Mouse (Mus musculus): ENCODE measurements around the gene Vezt.
A peak's percentile ranks its signal among the peaks of the same experiment; 100 is the strongest.

Gene Vezt

DNA sequence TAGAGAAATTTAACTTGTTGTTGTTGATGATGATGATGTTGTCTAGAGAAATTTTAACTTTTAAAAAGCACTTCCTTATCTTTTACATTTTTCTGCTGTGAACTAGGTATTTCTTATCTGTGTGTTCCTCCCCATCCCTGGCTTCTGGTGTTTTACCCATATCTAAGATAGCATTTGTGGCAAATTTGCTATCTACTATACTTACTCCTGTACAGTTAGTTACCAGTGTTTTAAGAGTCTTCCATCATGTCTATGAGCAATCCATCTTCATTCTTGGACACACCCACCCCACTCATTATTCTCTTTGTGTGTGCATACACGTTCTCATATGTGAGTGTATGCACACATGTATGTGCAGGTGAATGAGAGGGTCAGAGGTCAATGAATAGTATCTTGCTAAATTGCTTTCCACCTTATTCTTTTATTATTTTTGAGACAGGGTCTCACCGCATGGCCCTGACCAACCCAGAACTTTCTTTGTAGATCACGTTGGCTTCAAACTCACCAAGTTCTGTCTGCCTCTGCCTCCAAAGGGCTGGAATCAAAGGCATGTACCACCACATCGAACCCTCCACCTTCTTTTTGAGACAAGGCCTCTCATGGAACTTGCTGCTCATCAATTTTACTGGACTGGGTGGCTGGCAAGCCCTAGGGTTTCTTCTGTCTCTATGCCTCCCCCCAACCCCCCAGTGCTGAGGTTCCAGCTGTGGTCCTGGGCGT is 123.3 kb downstream of the Vezt start:
- no peak for DNase-seq (ENCODE audit: low spot score in 2 of 2)

- DNase-seq (ENCODE audit: low spot score in 2 of 2), result no peak
Observed at GRCm38 (mm10) chr10:93911326-93911725, 124.3 kb downstream of the Vezt start.

GRCm38 (mm10) chr10:93909811-93910446 is 125.7 kb downstream of the Vezt start:
- DNase-seq (ENCODE audit: low spot score in 2 of 2), result no peak

GRCm38 (mm10) chr10:93909015-93909414 is 126.6 kb downstream of the Vezt start:
- DNase-seq (ENCODE audit: low spot score in 2 of 2), result no peak

DNA sequence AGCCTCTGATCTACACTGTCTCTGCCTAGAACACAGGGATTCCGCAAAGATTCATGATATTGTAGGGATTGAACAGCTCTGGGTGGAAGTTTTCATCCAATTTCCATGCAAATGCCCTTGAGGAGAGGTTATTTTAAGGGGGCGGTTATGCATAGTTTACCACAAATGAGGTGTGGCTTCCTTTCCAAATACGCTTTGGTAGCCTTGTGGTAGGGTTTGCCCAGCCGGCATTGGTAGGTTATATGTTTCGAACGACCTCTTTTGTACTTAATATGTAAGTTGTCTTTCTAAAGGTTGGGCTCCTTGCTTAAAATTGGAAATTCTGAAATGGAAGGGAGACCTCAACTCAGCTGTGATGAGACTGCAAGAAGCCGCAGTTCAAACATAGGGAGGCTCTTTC is 127.1 kb downstream of the Vezt start:
- no peak for DNase-seq (ENCODE audit: low spot score in 2 of 2)

DNA sequence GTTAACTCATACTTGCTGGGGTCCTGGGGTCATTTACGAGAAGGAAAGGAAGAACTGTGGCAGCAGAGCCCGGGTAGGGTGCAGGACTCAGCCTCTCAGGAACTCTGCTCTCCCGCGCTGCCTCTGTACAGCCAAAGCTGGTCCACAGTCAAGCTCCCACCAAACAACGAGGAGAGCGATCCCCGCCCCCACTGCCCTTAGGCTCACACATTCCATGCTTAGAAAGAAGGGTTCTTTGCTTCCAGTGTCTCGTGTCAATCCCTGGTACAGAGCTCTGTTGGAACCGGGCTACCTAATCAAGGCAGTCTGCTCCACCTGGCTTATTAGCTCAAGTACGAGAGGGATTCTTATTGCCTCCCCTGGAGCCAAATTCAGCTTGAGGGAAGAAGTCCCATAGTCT is 128.2 kb downstream of the Vezt start:
- DNase-seq (ENCODE audit: low spot score in 2 of 2), result no peak

- no peak for DNase-seq (ENCODE audit: low spot score in 2 of 2)
Observed at GRCm38 (mm10) chr10:93899907-93900306, 135.7 kb downstream of the Vezt start.

- DNase-seq (ENCODE audit: low spot score in 2 of 2), result no peak
Observed at GRCm38 (mm10) chr10:93899303-93899702, 136.3 kb downstream of the Vezt start.

- no peak for DNase-seq (ENCODE audit: low spot score in 2 of 2)
Observed at GRCm38 (mm10) chr10:93897043-93897646, 138.5 kb downstream of the Vezt start, which contains the start of gene Metap2. Metap2 (minus strand) TSS chr10:93897093.

- no peak for DNase-seq (ENCODE audit: low spot score in 2 of 2)
Observed at GRCm38 (mm10) chr10:93892551-93892950, 143.1 kb downstream of the Vezt start.

DNA sequence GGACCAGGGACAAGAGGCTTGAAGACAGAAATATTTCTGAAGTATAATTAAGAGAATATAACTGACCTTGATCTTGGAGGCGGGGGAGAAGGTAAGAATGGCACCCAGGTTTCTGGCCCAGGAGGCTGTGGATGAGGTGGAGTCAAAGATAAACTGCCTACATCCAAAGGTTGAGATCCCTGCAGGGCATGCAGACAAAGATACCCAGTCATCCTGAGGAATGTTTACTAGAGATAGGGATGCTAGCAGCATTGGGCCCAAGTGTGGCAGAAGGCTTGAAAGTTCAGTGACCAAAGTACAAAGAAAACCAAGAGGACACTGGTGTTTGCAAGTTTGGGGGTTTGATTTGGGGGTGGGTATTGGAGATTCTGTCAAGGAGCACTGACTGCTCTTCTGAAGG is 144.6 kb downstream of the Vezt start:
- no peak for DNase-seq (ENCODE audit: low spot score in 2 of 2)

DNA sequence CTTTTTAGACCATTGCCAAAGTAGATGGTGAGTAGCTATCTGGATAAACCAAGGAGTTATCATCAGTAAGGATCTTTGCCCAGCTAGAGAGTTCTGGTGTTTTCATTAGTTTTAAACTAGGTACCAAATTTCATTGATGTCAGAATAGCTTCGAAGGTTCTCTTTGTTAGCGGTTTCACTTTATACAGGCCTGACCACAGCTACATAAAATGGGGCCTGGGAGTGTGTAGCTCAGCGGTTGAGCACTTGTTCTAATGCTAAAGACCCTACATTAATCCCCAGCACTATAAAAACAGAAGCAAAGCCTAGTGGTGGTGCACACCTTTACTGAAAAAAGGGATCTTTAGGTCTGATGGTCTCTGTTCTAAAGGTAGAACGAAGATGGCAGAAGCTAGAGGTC is 145.1 kb downstream of the Vezt start:
- DNase-seq (ENCODE audit: low spot score in 2 of 2), result no peak

DNA sequence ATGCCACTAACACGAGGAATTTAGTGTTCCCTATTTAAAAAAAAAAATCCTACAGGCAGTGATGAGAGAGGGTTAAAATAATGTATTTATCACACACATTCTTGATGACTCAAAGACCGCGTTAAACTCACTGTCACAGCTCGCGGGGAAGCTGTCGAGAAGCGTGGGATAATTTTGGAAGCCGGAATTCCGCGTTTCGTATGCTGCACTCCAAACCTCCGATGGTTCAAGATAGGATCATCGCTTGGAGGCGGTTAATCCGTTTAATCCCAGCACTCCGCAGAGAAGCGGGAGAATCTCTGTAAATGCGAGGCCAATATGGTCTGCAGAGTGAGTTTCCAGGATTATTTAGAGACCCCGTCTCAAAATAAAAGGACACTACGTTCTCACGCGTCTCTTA is 145.6 kb downstream of the Vezt start:
- DNase-seq (ENCODE audit: low spot score in 2 of 2), result no peak

DNA sequence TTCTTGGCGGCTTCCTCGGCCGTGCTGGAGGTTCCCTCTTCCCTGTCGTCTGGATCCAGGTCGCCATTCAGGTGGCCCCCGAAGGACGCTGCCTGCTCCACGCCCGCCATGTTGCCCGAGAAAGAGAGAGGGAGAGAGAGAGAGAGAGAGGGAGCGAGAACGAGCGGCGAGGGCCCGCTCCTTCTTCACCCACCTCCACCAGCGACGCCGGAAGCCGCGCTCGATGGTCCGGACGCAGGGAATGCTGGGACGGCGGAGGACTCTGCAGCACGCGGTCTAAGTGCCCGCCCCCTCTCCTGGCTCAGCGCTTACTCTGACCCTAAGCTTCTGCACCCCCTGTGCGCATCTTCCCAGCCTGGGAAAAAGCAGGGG is 146.1 kb downstream of the Vezt start:
- peak; percentile 82 for DNase-seq (ENCODE audit: low spot score in 2 of 2)

All from thymus, postnatal 10 days (tissue).